ENCODE assay signal across 8 mouse cellular contexts in the genomic region with DNA sequence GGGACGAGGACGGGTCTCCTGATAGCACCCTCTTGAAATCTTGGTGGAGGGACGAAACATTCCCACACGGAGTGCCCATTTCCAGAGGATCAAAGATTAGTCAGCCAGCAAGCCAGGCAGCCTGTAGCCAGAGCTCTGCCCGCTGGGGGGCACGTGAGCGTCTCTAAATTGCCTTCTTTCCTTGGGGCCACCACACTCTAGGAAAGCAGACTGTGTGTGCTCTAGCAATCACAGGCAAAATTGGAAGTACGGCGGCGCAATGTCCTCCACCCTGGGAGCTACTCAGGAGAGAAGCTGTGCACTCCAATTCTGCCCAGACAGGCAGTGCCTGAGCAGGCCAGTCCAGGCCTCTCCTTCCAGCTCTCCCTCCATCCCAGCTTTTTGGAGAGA.
A peak's percentile ranks its signal among the peaks of the same experiment; 100 is the strongest.
DNase-seq lines count a peak whose midpoint lies in the region; ATAC-seq lines count a peak whose summit lies in the region.

No protein-coding gene starts in this region.

- peaks cover 76% of the 10 kb centered on the region for H3K4me1 ChIP-seq in heart, embryonic 10.5 days
- peaks cover 61% of the 10 kb centered on the region for H3K4me1 ChIP-seq in forebrain, embryonic 15.5 days

- peak overlapping the region; percentile 87 for H3K27ac ChIP-seq in heart, embryonic 10.5 days
- H3K27ac ChIP-seq in forebrain, embryonic 15.5 days (replicated peaks) = peak overlapping the region; percentile 94

- H3K4me3 ChIP-seq in heart, embryonic 10.5 days = peak overlapping the region; percentile 34
- peak overlapping the region; percentile 38 for H3K4me3 ChIP-seq in forebrain, embryonic 15.5 days

- ATAC-seq in forebrain, embryonic 15.5 days (replicated peaks) = peak; percentile 20

- H3K9ac ChIP-seq in forebrain, embryonic 15.5 days (replicated peaks) = peak overlapping the region; percentile 54

- no peaks in the 10 kb centered on the region; the same call in 1 of the 2 replicates for H3K36me3 ChIP-seq in heart, embryonic 10.5 days
- no peaks in the 10 kb centered on the region for H3K36me3 ChIP-seq in forebrain, embryonic 15.5 days

- H3K9me3 ChIP-seq in heart, embryonic 10.5 days = no peaks in the 10 kb centered on the region
- H3K9me3 ChIP-seq in forebrain, embryonic 15.5 days = no peaks in the 10 kb centered on the region

- WGBS in heart, embryonic 10.5 days = 64% methylated on average over 10 of the region's 10 CpGs
- 32% methylated on average over 10 of the region's 10 CpGs for WGBS in forebrain, embryonic 15.5 days

- intact Hi-C loops in left cerebral cortex, postnatal 14 days (cut with DNase I) = loop anchor here (2.0 kb wide), 2 partner anchors 34 to 62 kb away; partner anchors contain the start of gene Pitpnm2
- intact Hi-C loops in gastrocnemius, postnatal 36 days (cut with DNase I) = no loop called here

- H3K27me3 ChIP-seq in heart, embryonic 10.5 days (ENCODE audit: insufficient read depth, poor library complexity, severe bottlenecking) = no peaks in the 10 kb centered on the region
- no peaks in the 10 kb centered on the region for H3K27me3 ChIP-seq in forebrain, embryonic 15.5 days

- DNase-seq in heart, embryonic 10.5 days (ENCODE audit: low spot score) = no peak
- no peak for DNase-seq in heart, postnatal 4 days
- DNase-seq in brain, adult 2 months (ENCODE audit: low read depth, low spot score) = peak; percentile 89
- peak; percentile 70 to 81 for DNase-seq in left cerebral cortex, postnatal 14 days (ENCODE audit: low spot score in 2 of 2)
- peak; percentile 52 to 63 for DNase-seq in right cerebral cortex, postnatal 36 days (ENCODE audit: low spot score in 2 of 2)
- no peak for DNase-seq in gastrocnemius, postnatal 36 days
- no peak for DNase-seq in adrenal gland, adult (ENCODE audit: inconsistent age in 2 of 2, low spot score in 1 of 2)

- peak overlapping the region; percentile 69 for H3K4me2 ChIP-seq in forebrain, embryonic 15.5 days (replicated peaks)

Comparison
In these comparisons a context has a peak if more than half of its experiments do, and no peak if none do; other contexts are left out.
1. DNase-seq: peak in brain, adult 2 months (single experiment), left cerebral cortex, postnatal 14 days (2 of 2) and right cerebral cortex, postnatal 36 days (2 of 2); none in heart, embryonic 10.5 days (single experiment), heart, postnatal 4 days (single experiment), gastrocnemius, postnatal 36 days (0 of 2) and adrenal gland, adult (0 of 2).